Mouse (Mus musculus) heart, embryonic 12.5 days (tissue): ENCODE measurements around the gene Pde4d. TPM values are rescaled to one million over a fixed set of nuclear protein-coding genes. Genes with fewer than 3 reads are reported as not detected.

Experiments
- ATAC-seq: fragments of 200-750 bp; cut with Nextera tagmentation; 2 replicates; pipeline ENCODE4 v1.8.0; 2017; ENCODE audit warnings: moderate TSS enrichment, moderate library complexity; ENCODE audit not compliant: insufficient number of reproducible peaks, low FRiP score
- H3K27ac ChIP-seq: fragments of 300-500 bp; sonication (generic); 2 replicates; pipeline ENCODE4 v1.5.1; 2016; ENCODE audit warnings: mild to moderate bottlenecking, moderate library complexity; ENCODE audit not compliant: poor library complexity, severe bottlenecking
- H3K27me3 ChIP-seq: fragments of 300-500 bp; sonication (generic); replicated peaks from 2 replicates; pipeline ENCODE4 v1.6.1; 2016; ENCODE audit warnings: mild to moderate bottlenecking, moderate library complexity
- H3K36me3 ChIP-seq: fragments of 300-500 bp; sonication (generic); 2 replicates; pipeline ENCODE4 v1.6.1; 2016; ENCODE audit warnings: mild to moderate bottlenecking, moderate library complexity
- H3K4me1 ChIP-seq: fragments of 300-500 bp; sonication (generic); replicated peaks from 2 replicates; pipeline ENCODE4 v1.6.1; 2016; ENCODE audit warnings: mild to moderate bottlenecking
- H3K4me2 ChIP-seq: fragments of 300-500 bp; sonication (generic); 2 replicates; pipeline ENCODE4 v1.6.1; 2016; ENCODE audit warnings: mild to moderate bottlenecking, moderate library complexity
- H3K4me3 ChIP-seq: fragments of 300-500 bp; sonication (generic); 2 replicates; pipeline ENCODE4 v1.5.1; 2016; ENCODE audit warnings: mild to moderate bottlenecking
- H3K9ac ChIP-seq: fragments of 300-500 bp; sonication (generic); 2 replicates; pipeline ENCODE4 v1.6.1; 2016; ENCODE audit warnings: mild to moderate bottlenecking, moderate library complexity
- H3K9me3 ChIP-seq: fragments of 300-500 bp; sonication (generic); replicated peaks from 2 replicates; pipeline ENCODE4 v1.6.1; 2016; ENCODE audit warnings: mild to moderate bottlenecking, moderate library complexity
- WGBS: fragments of 180-500 bp; shearing (Covaris S2); methylation state at CpG from one replicate; pipeline ENCODE4 v1.1.7; 2016; 5-methylcytosine and 5-hydroxymethylcytosine counted together
- polyA plus RNA-seq: library from polyadenylated mRNA; unstranded; fragments of >200 nt; fragmentation: Nextera tagmentation; extraction: Ambion mirVana; gene quantifications from 2 replicates; pipeline ENCODE4 v1.2.1, GENCODE M21; 2016

Gene Pde4d
- polyA plus RNA-seq, 1 experiment from 2014 or later, result 34.2 TPM

DNA sequence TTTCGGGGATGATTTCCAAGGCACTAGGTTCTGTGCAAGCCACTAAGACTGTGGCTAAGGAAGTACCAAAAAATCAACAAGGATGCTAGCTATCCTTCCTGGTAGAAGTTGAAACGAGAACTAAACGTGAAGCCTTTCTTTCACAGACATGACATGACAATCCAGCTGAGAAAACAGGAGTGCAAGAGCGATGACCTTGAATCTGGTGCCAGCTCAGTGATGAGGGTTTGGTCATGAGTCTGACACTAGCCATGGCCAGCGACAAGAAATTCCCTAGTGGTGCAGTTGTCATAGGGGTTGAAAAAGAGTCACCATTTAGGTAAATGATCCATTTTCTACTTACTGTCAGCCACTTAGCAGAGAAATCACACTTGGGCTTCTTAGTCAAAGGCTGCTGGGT lies 1466.2 kb downstream of the Pde4d start:
- Histone ChIP-seq H3K27me3 (no peaks in the 10 kb centered on the region), H3K4me2 (no peak overlapping the region), H3K4me3 (no peak overlapping the region), H3K27ac (peak overlapping the region; percentile 50; the same call in 1 of the 2 replicates), H3K4me1 (peaks cover 76% of the 10 kb centered on the region), H3K9ac (no peak overlapping the region), H3K36me3 (no peaks in the 10 kb centered on the region), H3K9me3 (no peaks in the 10 kb centered on the region)
- 63% methylated on average over 5 of the region's 5 CpGs for WGBS
- ATAC-seq, result no peak

DNA sequence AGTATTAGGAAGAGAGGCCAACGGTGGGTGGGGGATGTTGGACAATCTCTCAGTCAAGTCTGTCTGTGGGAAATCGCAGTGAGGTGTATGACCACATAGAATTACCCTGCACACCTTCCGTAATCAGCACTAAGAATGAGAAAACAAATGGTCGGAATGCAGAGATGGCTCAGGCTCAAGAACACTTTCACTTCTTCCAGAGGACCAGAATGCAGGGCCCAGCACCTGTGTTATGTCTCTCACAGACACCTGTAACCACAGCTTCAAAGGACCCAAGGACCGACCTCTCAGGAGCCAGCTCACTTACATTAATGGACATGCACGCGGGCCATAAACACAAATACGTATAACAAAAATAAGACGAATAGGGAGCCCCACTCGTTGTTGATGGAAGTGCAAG lies 1467.8 kb downstream of the Pde4d start:
- H3K27me3 ChIP-seq, result no peaks in the 10 kb centered on the region
- H3K9ac ChIP-seq, result no peak overlapping the region
- WGBS, result 82% methylated on average over 10 of the region's 10 CpGs
- 0 out of 2 replicates have a peak overlapping the region, but pooled peaks have one; percentile 40 for H3K27ac ChIP-seq
- H3K9me3 ChIP-seq, result no peaks in the 10 kb centered on the region
- no peak for ATAC-seq
- H3K4me3 ChIP-seq, result no peak overlapping the region
- H3K36me3 ChIP-seq, result no peaks in the 10 kb centered on the region
- H3K4me2 ChIP-seq, result no peak overlapping the region
- H3K4me1 ChIP-seq, result peaks cover 63% of the 10 kb centered on the region

DNA sequence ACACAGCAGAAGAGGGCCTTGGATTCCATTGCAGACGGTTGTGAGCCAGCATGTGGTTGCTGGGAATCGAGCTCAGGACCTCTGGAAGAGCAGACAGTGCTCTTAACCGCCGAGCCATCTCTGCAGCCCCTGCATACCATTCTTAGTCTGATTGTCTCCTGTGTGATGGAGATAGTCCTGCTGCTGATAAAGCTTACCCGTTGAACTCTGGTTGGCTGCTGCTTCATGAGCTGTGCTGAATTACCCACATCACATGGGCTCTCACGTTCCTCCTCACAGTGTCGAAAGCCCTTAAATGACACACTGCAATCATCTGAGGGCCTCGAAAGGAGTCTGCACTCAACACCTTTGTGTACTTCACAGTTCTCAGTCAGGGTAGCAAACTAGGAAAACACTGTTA lies 1468.9 kb downstream of the Pde4d start:
- WGBS, result 34% methylated on average over 8 of the region's 8 CpGs
- H3K27ac ChIP-seq, result no peak overlapping the region

DNA sequence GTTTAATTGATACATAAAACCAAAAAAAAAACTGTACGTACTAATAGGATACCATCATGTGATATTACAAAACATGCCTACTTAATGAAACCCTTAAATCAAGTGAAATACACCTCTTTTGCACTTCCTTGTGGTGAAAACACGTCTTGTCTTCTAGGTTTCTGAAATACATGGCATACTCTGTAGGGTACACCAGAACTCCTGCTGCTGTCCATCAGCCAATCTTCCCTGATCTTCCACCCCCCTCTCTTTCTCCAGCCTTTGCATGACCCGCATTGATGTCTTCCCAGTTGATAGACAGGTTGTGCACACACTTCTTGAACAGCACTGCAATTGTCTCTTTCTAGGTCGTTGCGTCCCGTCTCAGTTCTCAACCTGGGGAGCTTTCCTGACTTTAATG lies 1470.5 kb downstream of the Pde4d start:
- 90% methylated on average over 6 of the region's 6 CpGs for WGBS

More for the DNA sequence above, 1468.9 kb downstream of the Pde4d start:
- Histone ChIP-seq H3K4me3 (no peak overlapping the region), H3K4me2 (no peak overlapping the region), H3K36me3 (no peaks in the 10 kb centered on the region), H3K4me1 (peaks cover 68% of the 10 kb centered on the region), H3K9me3 (no peaks in the 10 kb centered on the region), H3K27me3 (no peaks in the 10 kb centered on the region), H3K9ac (no peak overlapping the region)
- no peak for ATAC-seq

GRCm38 (mm10) chr13:109921336-109922038 lies 1471.7 kb downstream of the Pde4d start:
- Histone ChIP-seq H3K4me1 (peaks cover 53% of the 10 kb centered on the region), H3K27ac (no peak overlapping the region), H3K27me3 (no peaks in the 10 kb centered on the region), H3K36me3 (no peaks in the 10 kb centered on the region), H3K4me2 (no peak overlapping the region), H3K4me3 (no peak overlapping the region), H3K9me3 (no peaks in the 10 kb centered on the region), H3K9ac (no peak overlapping the region)
- WGBS, result 82% methylated on average over 17 of the region's 17 CpGs
- ATAC-seq, result no peak

More for the DNA sequence above, 1470.5 kb downstream of the Pde4d start:
- H3K27me3 ChIP-seq, result no peaks in the 10 kb centered on the region
- H3K4me1 ChIP-seq, result peaks cover 54% of the 10 kb centered on the region
- H3K4me2 ChIP-seq, result no peak overlapping the region
- H3K27ac ChIP-seq, result no peak overlapping the region
- H3K36me3 ChIP-seq, result no peaks in the 10 kb centered on the region
- no peak overlapping the region for H3K9ac ChIP-seq
- ATAC-seq, result no peak
- no peaks in the 10 kb centered on the region for H3K9me3 ChIP-seq
- H3K4me3 ChIP-seq, result no peak overlapping the region

DNA sequence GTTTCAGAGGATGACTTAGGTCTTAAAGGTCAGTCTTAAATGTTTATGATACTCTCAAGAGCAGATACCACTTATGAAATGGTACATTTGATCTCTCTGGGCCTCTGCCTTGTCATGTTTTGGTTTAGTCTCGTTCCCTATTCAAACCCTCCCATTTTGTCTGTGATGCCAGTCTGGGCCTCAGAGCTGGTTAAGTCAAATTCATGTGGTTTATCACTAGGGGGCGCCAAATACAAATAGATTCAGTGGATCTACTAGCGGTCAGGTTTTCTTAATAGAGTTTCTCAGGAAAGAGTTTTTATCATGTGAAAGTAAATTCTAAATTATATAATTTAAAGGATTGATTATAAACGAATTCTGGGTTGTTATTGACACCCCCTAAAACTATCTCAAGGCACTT lies 1472.5 kb downstream of the Pde4d start:
- Histone ChIP-seq H3K9ac (no peak overlapping the region), H3K4me1 (peaks cover 49% of the 10 kb centered on the region), H3K4me3 (no peak overlapping the region), H3K4me2 (no peak overlapping the region), H3K27ac (no peak overlapping the region), H3K36me3 (no peaks in the 10 kb centered on the region), H3K27me3 (no peaks in the 10 kb centered on the region), H3K9me3 (no peaks in the 10 kb centered on the region)
- 4% methylated on average over 4 of the region's 4 CpGs for WGBS
- ATAC-seq, result no peak

DNA sequence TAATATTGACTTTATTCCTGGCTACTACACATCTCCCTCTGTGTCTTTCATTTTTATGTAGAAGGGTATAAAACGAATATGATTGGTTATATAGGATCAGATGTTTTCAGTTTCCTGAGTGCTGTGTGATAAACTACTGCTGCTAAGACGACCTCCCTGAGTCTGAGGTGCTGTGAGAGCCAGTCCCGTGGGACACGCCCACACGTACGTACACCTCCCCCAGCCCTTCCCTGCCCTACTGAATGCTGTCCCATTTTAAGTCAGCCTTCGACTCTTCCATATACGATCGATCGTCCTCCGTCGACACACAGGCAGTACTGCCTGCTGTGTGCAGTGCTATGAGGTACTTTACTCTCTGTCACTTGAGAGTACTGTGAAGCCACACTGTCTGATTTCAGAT lies 1473.0 kb downstream of the Pde4d start:
- H3K4me2 ChIP-seq, result no peak overlapping the region
- no peak overlapping the region for H3K27ac ChIP-seq
- H3K4me1 ChIP-seq, result peaks cover 43% of the 10 kb centered on the region
- no peak for ATAC-seq
- no peaks in the 10 kb centered on the region for H3K36me3 ChIP-seq
- H3K9ac ChIP-seq, result no peak overlapping the region
- 73% methylated on average over 12 of the region's 12 CpGs for WGBS
- no peak overlapping the region for H3K4me3 ChIP-seq
- no peaks in the 10 kb centered on the region for H3K9me3 ChIP-seq
- H3K27me3 ChIP-seq, result no peaks in the 10 kb centered on the region

DNA sequence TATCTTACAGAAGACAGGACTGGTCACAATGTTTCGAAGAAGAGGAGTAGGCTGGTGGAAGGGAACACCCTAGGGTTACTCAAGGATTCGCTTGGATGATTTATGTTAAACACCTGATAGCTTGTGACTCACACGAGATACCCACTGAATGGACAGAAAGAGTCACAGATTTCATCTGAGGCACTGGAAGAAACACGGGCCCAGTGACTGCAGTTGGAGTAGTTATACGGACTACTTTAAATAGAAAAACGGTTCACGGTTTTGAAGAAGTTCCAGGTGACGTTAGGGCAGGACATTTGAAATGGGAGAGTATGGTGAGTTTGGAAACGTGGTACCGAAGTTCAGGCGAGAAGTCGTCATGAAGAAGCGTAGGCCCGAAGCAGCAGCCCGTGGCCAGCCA lies 1475.0 kb downstream of the Pde4d start:
- H3K27ac ChIP-seq, result no peak overlapping the region
- H3K27me3 ChIP-seq, result no peaks in the 10 kb centered on the region
- 91% methylated on average over 15 of the region's 15 CpGs for WGBS

DNA sequence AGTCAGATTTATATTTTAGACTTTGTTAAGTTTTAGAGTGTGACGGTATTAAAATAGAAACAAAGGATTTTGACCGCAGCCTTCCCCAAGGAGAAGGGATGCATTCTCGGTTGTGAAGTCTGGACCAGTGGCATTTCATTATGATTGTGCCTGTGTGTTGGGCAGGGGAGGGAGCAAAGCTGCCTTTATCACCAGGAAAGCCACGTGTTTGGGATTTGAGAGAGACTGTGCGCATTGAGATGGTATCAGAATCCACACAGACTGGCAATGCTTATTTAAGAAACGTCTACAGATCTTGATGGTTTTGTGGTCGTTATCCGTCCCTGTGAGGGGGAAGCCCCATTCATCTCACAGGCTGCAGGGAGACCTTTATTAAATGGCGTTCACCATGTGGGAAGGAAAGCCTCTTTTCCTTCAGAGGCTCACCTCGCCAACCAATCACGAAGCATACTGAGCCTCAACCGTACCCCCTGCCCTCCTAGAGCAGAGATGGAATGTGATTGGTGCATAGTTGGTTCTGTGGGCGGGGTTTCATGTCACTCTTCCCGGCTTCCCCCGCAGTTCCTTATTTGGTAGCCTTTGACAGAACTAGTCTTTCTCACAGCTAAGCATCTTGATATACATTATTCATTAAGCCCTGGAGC lies 1476.7 kb downstream of the Pde4d start:
- H3K4me1 ChIP-seq, result peaks cover 26% of the 10 kb centered on the region
- 24% methylated on average over 15 of the region's 15 CpGs for WGBS
- ATAC-seq, result peak; percentile 39; the same call in 1 of the 2 replicates
- H3K4me2 ChIP-seq, result peak overlapping the region; percentile 63
- no peaks in the 10 kb centered on the region for H3K27me3 ChIP-seq
- H3K27ac ChIP-seq, result no peak overlapping the region
- H3K9ac ChIP-seq, result no peak overlapping the region
- peak overlapping the region; percentile 24 for H3K4me3 ChIP-seq
- H3K9me3 ChIP-seq, result no peaks in the 10 kb centered on the region
- no peaks in the 10 kb centered on the region for H3K36me3 ChIP-seq

More for the DNA sequence above, 1475.0 kb downstream of the Pde4d start:
- no peak overlapping the region for H3K9ac ChIP-seq
- no peak overlapping the region for H3K4me3 ChIP-seq
- H3K4me2 ChIP-seq, result no peak overlapping the region
- H3K4me1 ChIP-seq, result peaks cover 26% of the 10 kb centered on the region
- no peaks in the 10 kb centered on the region for H3K9me3 ChIP-seq
- ATAC-seq, result no peak
- H3K36me3 ChIP-seq, result no peaks in the 10 kb centered on the region

GRCm38 (mm10) chr13:109927782-109928181 lies 1478.0 kb downstream of the Pde4d start:
- Histone ChIP-seq H3K4me1 (peaks cover 22% of the 10 kb centered on the region), H3K4me3 (no peak overlapping the region), H3K36me3 (no peaks in the 10 kb centered on the region), H3K4me2 (no peak overlapping the region), H3K9ac (no peak overlapping the region), H3K27me3 (no peaks in the 10 kb centered on the region), H3K27ac (no peak overlapping the region), H3K9me3 (no peaks in the 10 kb centered on the region)
- 68% methylated on average over 2 of the region's 2 CpGs for WGBS
- ATAC-seq, result no peak

DNA sequence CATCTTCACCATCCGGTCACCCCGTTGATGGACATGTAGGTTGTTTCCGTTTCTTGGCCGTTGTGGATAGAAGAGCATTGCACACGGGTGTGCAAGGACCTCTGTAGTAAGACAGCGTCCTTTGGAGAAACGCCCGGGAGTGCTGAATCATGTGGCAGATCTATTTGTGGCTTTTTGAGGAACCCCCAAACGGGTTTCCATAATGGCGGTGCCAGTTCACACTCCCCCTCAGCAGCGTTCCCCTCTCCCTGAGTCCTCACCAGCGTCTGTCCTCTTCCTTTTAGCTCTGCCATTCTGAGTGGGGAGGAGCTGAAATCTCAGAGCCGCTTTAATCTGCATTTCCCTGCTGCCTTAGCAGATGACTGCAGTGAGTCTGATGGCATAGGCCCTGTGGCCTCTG lies 1482.9 kb downstream of the Pde4d start:
- no peaks in the 10 kb centered on the region for H3K4me1 ChIP-seq
- H3K27me3 ChIP-seq, result no peaks in the 10 kb centered on the region
- no peak overlapping the region for H3K4me2 ChIP-seq
- no peak overlapping the region for H3K9ac ChIP-seq
- WGBS, result 91% methylated on average over 13 of the region's 13 CpGs
- H3K27ac ChIP-seq, result no peak overlapping the region
- H3K4me3 ChIP-seq, result no peak overlapping the region
- no peak for ATAC-seq
- H3K9me3 ChIP-seq, result no peaks in the 10 kb centered on the region
- peaks cover 30% of the 10 kb centered on the region for H3K36me3 ChIP-seq
